Mouse (Mus musculus) neural tube, embryonic 15.5 days (tissue): ENCODE results near the gene Lsamp. TPM values are rescaled to one million over a fixed set of nuclear protein-coding genes. Genes with fewer than 3 reads are reported as not detected.

Experiments used
- ATAC-seq: fragments of 200-750 bp; cut with Nextera tagmentation; 2 replicates; pipeline ENCODE4 v1.8.0; 2017; ENCODE audit warnings: mild to moderate bottlenecking, moderate TSS enrichment, moderate library complexity; ENCODE audit not compliant: low FRiP score
- H3K27ac ChIP-seq: fragments of 300-500 bp; sonication (generic); replicated peaks from 2 replicates; pipeline ENCODE4 v1.5.1; 2015; ENCODE audit warnings: mild to moderate bottlenecking, inconsistent platforms
- H3K27me3 ChIP-seq: fragments of 300-500 bp; sonication (generic); replicated peaks from 2 replicates; pipeline ENCODE4 v1.6.1; 2015; ENCODE audit warnings: inconsistent platforms
- H3K36me3 ChIP-seq: fragments of 300-500 bp; sonication (generic); 2 replicates; pipeline ENCODE4 v1.6.1; 2015; ENCODE audit warnings: inconsistent platforms
- H3K4me1 ChIP-seq: fragments of 300-500 bp; sonication (generic); 2 replicates; pipeline ENCODE4 v1.6.1; 2015; ENCODE audit warnings: inconsistent platforms
- H3K4me2 ChIP-seq: fragments of 300-500 bp; sonication (generic); 2 replicates; pipeline ENCODE4 v1.6.1; 2015; ENCODE audit warnings: inconsistent platforms, mild to moderate bottlenecking, moderate library complexity
- H3K4me3 ChIP-seq: fragments of 300-500 bp; sonication (generic); replicated peaks from 2 replicates; pipeline ENCODE4 v1.5.1; 2015; ENCODE audit warnings: mild to moderate bottlenecking, inconsistent platforms
- H3K9ac ChIP-seq: fragments of 300-500 bp; sonication (generic); replicated peaks from 2 replicates; pipeline ENCODE4 v1.6.1; 2015; ENCODE audit warnings: mild to moderate bottlenecking, inconsistent platforms
- H3K9me3 ChIP-seq: fragments of 300-500 bp; sonication (generic); replicated peaks from 2 replicates; pipeline ENCODE4 v1.6.1; 2016; ENCODE audit warnings: inconsistent platforms
- WGBS: fragments of 180-500 bp; shearing (Covaris S2); methylation state at CpG from one replicate; pipeline ENCODE4 v1.1.7; 2015; ENCODE audit warnings: mixed read lengths; 5-methylcytosine and 5-hydroxymethylcytosine counted together
- polyA plus RNA-seq: library from polyadenylated mRNA; unstranded; fragments of >200 nt; fragmentation: Nextera tagmentation; extraction: Ambion mirVana; gene quantifications from 2 replicates; pipeline ENCODE4 v1.2.1, GENCODE M21; 2015

Gene Lsamp
- polyA plus RNA-seq, 1 experiment from 2014 or later, result 124 TPM

DNA sequence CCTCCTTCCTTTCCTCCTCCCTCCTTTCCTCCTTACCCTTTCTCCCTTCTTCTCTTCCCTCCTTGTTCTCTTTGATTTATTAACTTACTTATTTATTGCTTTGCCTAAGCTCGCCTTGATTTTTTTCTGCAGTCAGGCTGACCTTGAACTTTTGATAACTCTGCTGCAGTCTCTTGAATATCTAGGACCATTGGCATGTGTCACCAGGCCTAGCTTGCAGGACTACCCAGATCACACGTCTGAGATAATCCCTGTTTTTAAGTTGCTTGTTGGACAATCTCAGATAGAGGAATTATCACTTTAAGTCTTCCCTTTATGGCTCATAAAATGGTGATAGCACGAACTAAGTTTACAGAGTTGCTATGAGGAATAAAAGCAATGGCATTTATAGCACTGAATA is 1399.5 kb downstream of the Lsamp start:
- WGBS, result 54% methylated on average over 3 of the region's 3 CpGs
- H3K9me3 ChIP-seq, result no peaks in the 10 kb centered on the region
- H3K4me1 ChIP-seq, result no peaks in the 10 kb centered on the region
- no peak overlapping the region for H3K4me2 ChIP-seq
- H3K9ac ChIP-seq, result no peak overlapping the region
- H3K36me3 ChIP-seq, result no peaks in the 10 kb centered on the region
- ATAC-seq, result no peak
- no peak overlapping the region for H3K27ac ChIP-seq
- no peak overlapping the region for H3K4me3 ChIP-seq
- no peaks in the 10 kb centered on the region for H3K27me3 ChIP-seq

DNA sequence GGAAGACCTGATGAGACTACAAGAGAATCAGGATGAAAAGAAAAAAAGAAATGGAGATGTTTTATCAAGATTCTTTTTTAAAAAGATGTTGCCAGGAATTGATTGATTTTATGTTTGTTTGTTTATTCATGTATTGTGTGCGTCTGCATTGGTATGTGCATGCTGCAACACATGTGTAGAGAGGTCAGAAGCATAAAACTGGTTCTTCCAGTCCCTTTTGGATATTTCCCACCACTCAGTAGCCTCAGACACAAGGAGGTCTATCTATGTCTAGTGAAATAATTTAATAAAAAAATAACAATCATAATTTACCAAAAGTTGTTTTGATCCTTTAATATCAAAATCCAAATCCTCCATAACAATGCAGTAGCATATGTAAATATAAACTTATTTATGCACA is 1400.1 kb downstream of the Lsamp start:
- no peak overlapping the region for H3K27ac ChIP-seq
- WGBS, result 90% methylated on average over 1 of the region's 1 CpGs
- H3K4me1 ChIP-seq, result no peaks in the 10 kb centered on the region
- no peaks in the 10 kb centered on the region for H3K36me3 ChIP-seq
- H3K4me2 ChIP-seq, result no peak overlapping the region
- H3K9me3 ChIP-seq, result no peaks in the 10 kb centered on the region
- ATAC-seq, result no peak
- H3K27me3 ChIP-seq, result no peaks in the 10 kb centered on the region
- H3K4me3 ChIP-seq, result no peak overlapping the region
- no peak overlapping the region for H3K9ac ChIP-seq

DNA sequence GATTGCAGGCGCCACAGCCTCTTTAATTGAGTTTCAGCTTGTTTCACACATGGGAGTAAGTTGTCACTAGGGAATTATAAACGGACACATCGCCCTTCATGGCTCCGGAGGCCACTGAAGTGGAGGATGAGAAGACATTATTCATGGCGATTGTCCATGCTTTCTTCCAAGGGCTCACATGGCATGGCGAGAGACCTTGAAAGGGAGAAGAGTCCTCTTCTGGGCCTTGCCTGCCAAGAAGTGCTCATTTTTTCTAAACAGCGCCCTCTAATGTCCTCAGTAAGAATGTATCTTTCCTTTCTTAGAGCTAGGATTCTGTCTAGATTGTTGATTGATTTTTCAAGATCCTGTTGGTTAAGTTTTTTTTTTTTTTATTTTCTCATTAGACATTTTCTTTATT is 1424.7 kb downstream of the Lsamp start:
- H3K36me3 ChIP-seq, result no peaks in the 10 kb centered on the region
- H3K9ac ChIP-seq, result no peak overlapping the region
- H3K9me3 ChIP-seq, result no peaks in the 10 kb centered on the region
- H3K4me1 ChIP-seq, result no peaks in the 10 kb centered on the region
- 50% methylated on average over 7 of the region's 7 CpGs for WGBS
- H3K27me3 ChIP-seq, result no peaks in the 10 kb centered on the region
- H3K4me3 ChIP-seq, result no peak overlapping the region
- no peak overlapping the region for H3K27ac ChIP-seq
- no peak overlapping the region for H3K4me2 ChIP-seq
- ATAC-seq, result no peak

DNA sequence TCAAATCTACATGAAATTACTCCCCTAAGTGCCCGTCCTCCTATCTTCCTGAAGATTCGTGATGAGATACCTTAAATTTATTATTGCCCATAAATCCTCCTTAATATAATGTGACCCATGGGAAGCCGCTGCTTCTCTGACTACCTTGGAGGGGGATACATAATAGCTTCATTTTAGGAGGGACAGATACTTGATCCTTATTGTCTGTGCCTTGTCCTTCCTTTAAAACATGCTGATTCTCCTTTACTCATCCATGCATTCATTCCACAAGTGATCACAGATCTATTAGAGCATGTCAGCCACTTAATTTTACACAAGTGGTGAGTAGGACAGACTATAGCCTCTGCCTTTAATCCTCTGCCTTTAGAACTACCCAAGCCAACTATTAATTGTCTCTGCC is 1426.5 kb downstream of the Lsamp start:
- no peak for ATAC-seq
- H3K4me2 ChIP-seq, result no peak overlapping the region
- H3K27ac ChIP-seq, result no peak overlapping the region
- WGBS, result 47% methylated on average over 3 of the region's 3 CpGs
- H3K36me3 ChIP-seq, result no peaks in the 10 kb centered on the region
- no peaks in the 10 kb centered on the region for H3K27me3 ChIP-seq
- H3K4me3 ChIP-seq, result no peak overlapping the region
- H3K9ac ChIP-seq, result no peak overlapping the region
- H3K4me1 ChIP-seq, result no peaks in the 10 kb centered on the region
- H3K9me3 ChIP-seq, result no peaks in the 10 kb centered on the region

DNA sequence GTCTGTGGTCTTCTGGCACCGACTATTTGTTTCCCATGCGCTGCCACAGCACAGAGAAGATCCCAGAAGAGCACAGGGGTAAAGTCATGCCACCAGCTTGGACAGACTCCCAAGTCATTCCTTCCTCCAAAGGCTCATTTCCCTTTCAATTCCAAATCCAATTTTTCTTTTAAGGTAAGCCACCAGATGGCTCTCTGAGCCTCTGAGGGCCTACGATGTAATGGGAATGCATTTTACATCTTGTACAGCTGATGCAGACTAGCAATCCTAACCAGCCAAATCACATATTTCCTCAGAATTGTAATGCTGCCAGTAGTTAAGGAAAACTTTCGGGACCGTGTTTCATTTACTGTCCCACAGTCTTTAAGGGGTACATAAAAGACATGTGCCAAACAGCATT is 1433.2 kb downstream of the Lsamp start:
- 68% methylated on average over 5 of the region's 5 CpGs for WGBS
- Histone ChIP-seq H3K4me2 (no peak overlapping the region), H3K9me3 (no peaks in the 10 kb centered on the region), H3K4me3 (no peak overlapping the region), H3K9ac (no peak overlapping the region), H3K36me3 (no peaks in the 10 kb centered on the region), H3K27me3 (no peaks in the 10 kb centered on the region), H3K27ac (no peak overlapping the region), H3K4me1 (peaks cover 4% of the 10 kb centered on the region; the same call in 1 of the 2 replicates)
- ATAC-seq, result no peak

DNA sequence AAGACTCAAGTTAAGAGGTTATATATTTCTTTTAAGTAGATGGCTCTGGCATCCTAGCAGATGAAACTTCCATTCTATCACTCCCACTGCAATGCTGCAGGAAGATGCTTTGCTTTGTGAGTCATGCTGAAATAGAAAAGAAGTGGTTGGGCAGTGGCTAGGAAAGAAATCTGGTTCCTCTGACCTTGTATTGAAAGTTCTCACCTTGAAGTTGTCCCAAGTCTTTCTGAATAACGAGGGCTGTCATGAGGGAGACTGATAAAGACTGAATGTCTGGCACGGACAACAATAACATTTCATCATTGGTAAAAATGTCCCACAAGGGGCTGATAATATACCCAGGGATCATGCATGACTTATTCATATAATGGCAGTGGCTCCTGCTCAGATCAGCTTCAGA is 1483.2 kb downstream of the Lsamp start:
- 50% methylated on average over 2 of the region's 2 CpGs for WGBS
- no peaks in the 10 kb centered on the region for H3K27me3 ChIP-seq
- no peak overlapping the region for H3K4me3 ChIP-seq
- H3K9me3 ChIP-seq, result no peaks in the 10 kb centered on the region
- no peaks in the 10 kb centered on the region for H3K4me1 ChIP-seq
- H3K36me3 ChIP-seq, result no peaks in the 10 kb centered on the region
- H3K27ac ChIP-seq, result no peak overlapping the region
- H3K4me2 ChIP-seq, result no peak overlapping the region
- no peak for ATAC-seq
- no peak overlapping the region for H3K9ac ChIP-seq

DNA sequence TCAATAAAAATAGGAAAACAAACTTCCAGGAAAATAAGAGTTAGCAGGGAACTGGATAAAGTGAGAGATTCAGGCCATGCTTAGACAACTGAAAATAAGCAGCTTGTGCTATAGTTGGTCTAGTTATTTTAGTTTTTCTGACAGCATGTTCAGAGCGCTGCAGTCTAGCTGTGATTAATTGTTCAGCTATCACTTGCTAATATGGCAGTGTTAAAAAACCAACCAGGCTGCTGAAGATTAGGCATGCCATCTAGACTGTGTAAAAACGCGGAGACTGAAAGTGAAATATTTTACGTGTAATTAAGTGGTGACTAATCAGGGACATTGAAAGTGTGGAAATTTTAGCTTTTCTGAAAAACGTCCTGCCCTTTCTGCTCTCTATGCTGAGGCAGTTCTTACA is 1494.5 kb downstream of the Lsamp start:
- Histone ChIP-seq H3K4me3 (no peak overlapping the region), H3K27ac (no peak overlapping the region), H3K4me2 (no peak overlapping the region), H3K9ac (no peak overlapping the region), H3K27me3 (no peaks in the 10 kb centered on the region), H3K36me3 (no peaks in the 10 kb centered on the region), H3K9me3 (no peaks in the 10 kb centered on the region), H3K4me1 (no peaks in the 10 kb centered on the region)
- ATAC-seq, result no peak
- WGBS, result 77% methylated on average over 5 of the region's 5 CpGs

DNA sequence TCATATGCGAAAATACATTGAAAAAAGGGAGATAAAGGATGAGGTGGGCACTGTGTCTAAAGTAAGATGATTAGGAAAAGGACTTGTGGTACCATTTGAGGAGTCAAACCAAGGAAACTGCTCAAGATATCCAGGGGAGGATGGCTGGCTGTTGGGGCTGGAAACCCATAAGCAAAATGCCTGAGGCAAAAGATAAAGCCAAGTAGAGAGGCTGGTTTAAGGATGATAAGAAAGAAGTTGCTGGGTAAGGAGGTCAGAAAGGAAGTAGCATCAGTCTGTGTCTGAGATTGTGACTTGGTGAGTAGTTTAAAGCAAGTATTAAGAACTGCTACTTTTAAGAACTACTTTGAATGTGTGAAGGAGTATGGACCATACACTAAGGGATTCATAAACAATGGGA is 1497.7 kb downstream of the Lsamp start:
- Histone ChIP-seq H3K36me3 (no peaks in the 10 kb centered on the region), H3K27ac (no peak overlapping the region), H3K4me1 (no peaks in the 10 kb centered on the region), H3K4me3 (no peak overlapping the region), H3K4me2 (no peak overlapping the region), H3K27me3 (no peaks in the 10 kb centered on the region), H3K9me3 (no peaks in the 10 kb centered on the region), H3K9ac (no peak overlapping the region)
- 90% methylated on average over 1 of the region's 1 CpGs for WGBS
- ATAC-seq, result no peak

DNA sequence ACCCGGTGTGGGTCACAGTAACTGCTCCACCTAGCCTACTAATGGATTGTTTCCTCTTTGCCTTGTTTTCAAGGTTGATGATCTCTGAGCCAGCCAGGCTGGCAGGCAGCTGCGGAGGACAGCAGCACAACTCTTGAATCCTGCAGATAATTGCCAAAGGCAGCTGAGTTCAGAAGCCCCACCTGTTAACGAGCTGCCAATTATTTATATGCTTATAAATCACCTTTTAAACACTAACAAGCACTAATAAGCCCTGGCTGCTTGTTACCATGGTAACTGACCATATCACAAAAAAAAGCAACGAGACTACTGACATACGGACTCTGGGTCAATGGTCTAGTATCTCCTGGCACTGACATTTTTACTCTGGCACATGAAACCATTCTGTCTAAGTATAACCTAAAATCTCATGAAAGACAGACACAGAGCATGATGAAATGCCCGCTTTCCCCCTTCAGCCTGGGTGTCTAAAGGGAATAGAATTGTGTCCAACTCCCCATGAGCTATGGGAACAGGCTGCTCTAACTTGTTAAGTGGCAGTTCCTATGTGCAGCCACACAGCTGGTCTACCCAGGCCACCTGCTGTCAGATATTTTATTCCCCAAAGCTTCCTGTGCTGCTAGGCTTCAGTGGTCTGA is 1526.9 kb downstream of the Lsamp start:
- peaks cover 9% of the 10 kb centered on the region for H3K4me1 ChIP-seq
- ATAC-seq, result no peak; the same call in 1 of the 2 replicates
- WGBS, result 25% methylated on average over 6 of the region's 6 CpGs

DNA sequence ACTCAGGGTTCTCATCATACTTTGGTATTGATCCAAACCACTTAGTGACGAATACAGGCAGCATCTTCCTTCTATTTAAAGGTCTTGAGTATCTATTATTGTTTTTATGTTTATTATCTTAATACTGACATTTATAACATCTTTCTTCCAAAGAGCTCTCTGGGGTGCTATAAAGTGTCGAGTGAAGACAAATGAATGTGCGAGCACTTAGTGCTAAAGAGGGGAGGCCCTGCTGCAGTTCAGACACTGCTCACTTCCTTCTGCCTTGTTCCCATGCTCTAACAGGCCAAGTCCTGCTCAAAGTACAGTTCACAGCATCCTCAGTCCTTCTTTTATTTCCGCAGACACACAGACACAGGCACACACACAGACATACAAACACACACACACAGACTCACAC is 1537.4 kb downstream of the Lsamp start:
- H3K27ac ChIP-seq, result no peak overlapping the region

More for the DNA sequence above, 1526.9 kb downstream of the Lsamp start:
- H3K9ac ChIP-seq, result no peak overlapping the region
- no peak overlapping the region for H3K4me3 ChIP-seq
- H3K9me3 ChIP-seq, result no peaks in the 10 kb centered on the region
- no peak overlapping the region; the same call in 1 of the 2 replicates for H3K4me2 ChIP-seq
- H3K27me3 ChIP-seq, result no peaks in the 10 kb centered on the region
- H3K36me3 ChIP-seq, result no peaks in the 10 kb centered on the region
- H3K27ac ChIP-seq, result no peak overlapping the region

DNA sequence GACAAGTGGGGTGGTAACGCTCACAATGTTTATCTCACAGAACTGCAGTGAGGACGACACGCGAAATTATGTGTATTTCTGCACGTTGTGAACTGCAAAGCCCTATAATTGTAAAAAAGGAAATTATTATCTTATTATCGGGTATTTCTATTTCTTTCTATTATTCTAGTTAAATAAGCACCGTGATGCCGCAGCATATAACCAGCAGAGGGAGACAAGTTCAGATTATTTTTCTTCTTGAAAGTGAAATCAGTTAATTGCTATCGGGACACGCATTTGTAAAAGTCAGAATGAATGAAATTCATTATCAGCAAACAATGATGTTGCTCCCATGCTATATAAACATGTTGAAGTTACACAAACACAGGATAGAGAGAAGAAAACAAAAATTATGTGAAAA is 1540.1 kb downstream of the Lsamp start:
- Histone ChIP-seq H3K27me3 (no peaks in the 10 kb centered on the region), H3K4me2 (no peak overlapping the region), H3K9ac (no peak overlapping the region), H3K36me3 (no peaks in the 10 kb centered on the region), H3K9me3 (no peaks in the 10 kb centered on the region), H3K27ac (no peak overlapping the region), H3K4me1 (peaks cover 6% of the 10 kb centered on the region), H3K4me3 (no peak overlapping the region)
- no peak for ATAC-seq
- 62% methylated on average over 10 of the region's 10 CpGs for WGBS

More for the DNA sequence above, 1537.4 kb downstream of the Lsamp start:
- 29% methylated on average over 4 of the region's 4 CpGs for WGBS
- no peaks in the 10 kb centered on the region for H3K9me3 ChIP-seq
- no peaks in the 10 kb centered on the region for H3K36me3 ChIP-seq
- H3K27me3 ChIP-seq, result no peaks in the 10 kb centered on the region
- ATAC-seq, result no peak
- peaks cover 6% of the 10 kb centered on the region for H3K4me1 ChIP-seq
- no peak overlapping the region for H3K4me2 ChIP-seq
- H3K4me3 ChIP-seq, result no peak overlapping the region
- no peak overlapping the region for H3K9ac ChIP-seq

DNA sequence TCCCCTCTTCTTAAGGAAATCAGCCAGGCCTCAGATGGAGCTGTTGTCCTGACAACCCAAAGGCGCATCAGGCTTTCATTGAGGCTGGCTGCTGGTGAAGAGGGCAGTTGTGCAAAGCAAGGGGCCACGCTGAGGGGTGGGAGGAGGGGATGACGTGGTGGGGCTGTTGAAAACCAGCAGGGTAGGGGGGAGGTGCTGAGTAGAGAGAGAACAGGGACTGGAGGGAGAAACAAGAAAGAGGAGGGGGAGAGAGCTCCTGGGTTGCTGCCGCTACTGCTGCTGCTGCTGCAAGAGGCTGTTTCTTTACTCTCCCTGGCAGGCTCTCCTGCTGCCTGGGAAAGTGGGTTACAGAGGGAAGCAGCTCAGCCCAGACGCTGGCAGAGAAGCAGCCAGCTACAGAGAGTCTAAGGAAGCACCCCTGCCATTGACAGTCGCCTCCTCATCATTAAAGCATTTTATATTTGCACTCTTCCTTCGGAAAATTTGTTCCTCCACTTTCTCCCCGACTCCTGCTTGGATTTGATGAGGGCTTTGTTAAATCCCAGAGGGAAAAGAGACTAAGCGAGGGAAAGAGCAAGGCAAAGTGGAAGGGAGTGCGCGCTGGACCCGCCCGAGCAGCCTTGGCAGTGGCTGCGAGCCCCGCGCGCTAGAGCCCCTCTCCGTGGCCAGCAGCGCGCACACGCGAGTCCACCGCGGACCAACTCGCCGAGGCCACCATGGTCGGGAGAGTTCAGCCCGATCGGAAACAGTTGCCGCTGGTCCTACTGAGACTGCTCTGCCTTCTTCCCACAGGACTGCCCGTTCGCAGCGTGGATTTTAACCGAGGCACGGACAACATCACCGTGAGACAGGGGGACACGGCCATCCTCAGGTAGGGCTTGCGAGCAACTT is 1548.7 kb downstream of the Lsamp start:
- peak overlapping the region; percentile 61 for H3K4me3 ChIP-seq
- peaks cover 35% of the 10 kb centered on the region for H3K4me1 ChIP-seq
- ATAC-seq, result peak; percentile 92
- WGBS, result under 1% methylated on average over 38 of the region's 38 CpGs
- H3K9me3 ChIP-seq, result no peaks in the 10 kb centered on the region
- no peaks in the 10 kb centered on the region for H3K36me3 ChIP-seq
- H3K9ac ChIP-seq, result peak overlapping the region; percentile 68
- H3K27ac ChIP-seq, result peak overlapping the region; percentile 87
- H3K27me3 ChIP-seq, result no peaks in the 10 kb centered on the region
- peak overlapping the region; percentile 86 for H3K4me2 ChIP-seq
